Mouse (Mus musculus): Measurements from ENCODE around the gene Wnt6.

The Wnt6 gene

DNA sequence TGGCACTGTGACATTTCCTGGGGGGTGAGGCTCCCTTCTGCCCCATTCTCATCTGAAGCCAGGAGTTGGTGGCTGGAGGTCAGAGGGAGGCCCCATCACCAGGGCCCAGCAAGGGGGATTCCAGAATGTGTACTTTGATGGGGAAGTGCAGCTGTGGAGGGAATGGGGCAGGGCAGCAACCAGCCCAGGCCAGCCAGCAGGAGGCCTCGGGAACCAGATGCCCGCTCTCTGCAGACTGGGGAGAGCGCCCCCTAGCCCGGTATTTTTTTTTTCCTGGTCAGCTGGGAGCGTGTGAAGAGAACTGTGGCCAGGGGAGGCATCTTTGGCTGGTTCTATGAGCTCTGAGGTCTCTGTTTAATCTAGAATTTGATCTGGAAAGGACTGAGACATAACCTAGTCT, 4.1 kb downstream of the Wnt6 start:
- DNase-seq (ENCODE audit: low read depth) = no peak

GRCm38 (mm10) chr1:74778934-74779486, 7.3 kb downstream of the Wnt6 start:
- no peak for DNase-seq (ENCODE audit: low read depth)

GRCm38 (mm10) chr1:74782045-74782444, 10.4 kb downstream of the Wnt6 start:
- no peak for DNase-seq (ENCODE audit: low read depth)

DNA sequence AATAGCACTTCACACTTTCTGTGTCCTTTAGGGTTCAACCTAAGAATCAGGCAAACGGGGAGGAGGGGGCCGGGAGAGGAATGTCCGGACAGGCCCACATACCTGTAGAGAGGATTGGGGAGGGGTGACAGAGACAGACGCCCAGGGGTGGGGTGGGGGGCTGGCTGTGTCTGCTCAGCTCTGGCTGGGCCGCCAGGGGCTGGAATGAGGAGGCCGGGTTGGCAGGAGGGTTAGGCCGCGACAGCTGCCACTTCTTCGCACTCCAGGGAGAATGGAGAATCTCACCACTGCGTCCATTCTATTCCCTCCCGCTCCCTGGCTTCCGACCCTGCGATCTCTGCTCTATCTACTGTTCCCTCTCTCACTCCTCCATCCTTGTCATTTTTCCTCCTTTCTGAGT, 11.9 kb downstream of the Wnt6 start:
- DNase-seq (ENCODE audit: low read depth) = no peak

DNA sequence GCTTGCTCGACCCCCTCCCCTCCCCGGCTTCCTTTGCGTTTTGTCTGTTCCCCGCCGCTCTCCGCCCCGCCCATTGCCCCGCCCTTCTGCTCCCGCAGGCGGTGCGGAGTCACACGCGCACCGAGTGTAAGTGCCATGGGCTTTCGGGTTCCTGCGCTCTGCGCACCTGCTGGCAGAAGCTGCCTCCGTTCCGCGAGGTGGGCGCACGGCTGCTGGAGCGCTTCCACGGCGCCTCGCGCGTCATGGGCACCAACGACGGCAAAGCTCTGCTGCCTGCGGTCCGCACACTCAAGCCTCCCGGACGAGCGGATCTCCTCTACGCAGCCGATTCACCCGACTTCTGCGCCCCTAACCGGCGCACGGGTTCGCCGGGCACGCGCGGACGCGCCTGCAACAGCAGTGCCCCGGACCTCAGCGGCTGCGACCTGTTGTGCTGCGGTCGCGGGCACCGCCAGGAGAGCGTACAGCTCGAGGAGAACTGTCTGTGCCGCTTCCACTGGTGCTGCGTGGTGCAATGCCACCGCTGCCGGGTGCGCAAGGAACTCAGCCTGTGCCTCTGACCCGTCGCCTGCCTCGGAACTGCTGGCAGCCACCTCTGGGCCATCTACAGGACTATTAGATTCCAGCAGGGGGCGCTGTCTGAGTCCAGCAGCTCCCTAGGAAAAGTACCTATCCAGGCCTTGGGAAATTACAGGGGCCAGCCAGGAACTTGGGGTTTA, 12.5 kb downstream of the Wnt6 start:
- no peak for DNase-seq (ENCODE audit: low read depth)

GRCm38 (mm10) chr1:74787846-74788245, 16.2 kb downstream of the Wnt6 start:
- peak; percentile 42 for DNase-seq (ENCODE audit: low read depth)

GRCm38 (mm10) chr1:74788603-74789176, 17.0 kb downstream of the Wnt6 start:
- DNase-seq (ENCODE audit: low read depth) = no peak

- no peak for DNase-seq (ENCODE audit: low read depth)
Observed at GRCm38 (mm10) chr1:74790095-74790494, 18.4 kb downstream of the Wnt6 start.

DNA sequence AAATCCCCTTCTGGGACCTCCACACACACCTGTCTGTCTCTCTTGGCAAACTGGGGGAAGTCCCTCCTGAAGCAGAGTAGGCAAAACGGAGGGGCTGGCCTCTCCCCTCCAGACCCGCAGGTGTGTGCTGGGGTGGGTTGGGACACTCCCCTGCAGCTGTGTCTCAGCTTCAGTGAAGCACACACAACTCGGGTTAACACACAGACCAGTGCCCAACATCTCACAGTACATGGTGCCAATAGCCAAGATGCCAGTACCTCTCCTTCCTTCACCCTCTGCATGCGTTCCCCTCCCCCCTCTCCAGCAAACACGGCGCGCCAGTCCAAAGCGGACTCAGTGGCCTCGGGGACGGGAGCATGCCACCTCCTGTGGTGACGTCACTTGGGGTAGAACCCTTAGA, 19.6 kb downstream of the Wnt6 start, which contains the start of gene Wnt10a:
Gene Wnt10a, plus strand, starts transcription at position 268 of the 400 bp plus-strand sequence.
- DNase-seq (ENCODE audit: low read depth) = no peak

DNA sequence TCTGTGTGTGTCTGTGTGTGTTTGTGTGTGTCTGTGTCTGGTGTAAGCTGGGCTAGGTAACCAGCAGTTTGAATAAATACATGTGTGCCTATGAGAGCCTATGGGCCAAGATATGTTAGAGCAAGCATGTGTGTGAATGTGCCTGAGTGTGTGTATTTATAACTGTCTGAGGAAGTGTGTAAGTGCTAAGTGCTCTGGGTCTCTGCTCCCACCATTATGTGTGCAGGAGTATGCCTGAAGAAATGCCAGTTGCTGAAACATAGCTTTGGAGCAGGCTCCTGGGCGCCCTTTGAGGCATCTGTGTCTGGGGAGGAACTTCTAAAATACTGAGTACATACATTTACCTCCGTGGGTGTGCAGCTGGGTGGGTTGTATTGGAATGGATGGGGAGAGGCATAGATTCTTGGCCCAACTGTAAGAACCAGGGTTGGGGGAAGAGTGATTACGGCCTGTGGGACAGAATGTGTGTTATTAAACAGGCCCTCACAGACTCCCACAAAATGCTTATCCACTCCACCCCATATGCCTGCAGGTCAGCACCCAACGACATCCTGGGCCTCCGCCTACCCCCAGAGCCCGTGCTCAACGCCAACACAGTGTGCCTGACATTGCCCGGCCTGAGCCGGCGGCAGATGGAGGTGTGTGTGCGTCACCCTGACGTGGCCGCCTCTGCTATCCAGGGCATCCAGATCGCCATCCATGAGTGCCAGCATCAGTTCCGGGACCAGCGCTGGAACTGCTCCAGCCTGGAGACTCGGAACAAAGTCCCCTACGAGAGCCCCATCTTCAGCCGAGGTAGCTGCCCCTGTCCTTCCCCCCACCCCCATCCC, 21.4 kb downstream of the Wnt6 start:
- DNase-seq (ENCODE audit: low read depth) = no peak

DNA sequence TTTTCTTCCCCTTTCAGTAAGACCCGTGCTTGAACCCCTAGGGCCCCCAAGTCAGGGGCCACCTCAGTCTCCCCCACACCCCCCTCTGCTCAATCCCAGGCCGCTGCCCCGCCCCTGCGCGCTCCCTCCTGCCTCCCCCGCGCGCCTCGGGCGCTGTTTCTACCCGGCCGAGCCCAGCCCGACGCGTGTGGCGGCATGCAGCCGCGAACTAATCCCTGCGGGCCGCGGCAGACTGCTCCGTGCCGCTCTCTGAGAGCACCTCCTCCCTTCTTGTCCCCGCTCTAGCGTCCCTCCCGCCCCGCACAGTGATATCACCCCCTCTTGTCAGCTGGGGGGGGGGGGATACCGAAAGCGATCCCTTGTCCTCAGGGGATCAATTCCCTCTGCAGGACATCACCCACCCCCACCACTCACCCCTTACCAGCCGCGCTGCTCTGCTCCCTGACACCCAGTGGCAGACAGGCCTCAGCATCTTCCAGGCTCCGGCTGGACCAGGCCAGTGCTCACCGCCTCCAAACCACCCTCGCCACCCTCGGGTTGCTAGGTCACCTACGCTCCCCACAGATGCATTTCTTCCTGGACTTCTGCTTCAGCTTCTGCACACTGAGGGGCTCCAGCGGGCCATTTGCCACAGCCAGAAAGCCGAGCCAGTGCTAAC, 22.9 kb downstream of the Wnt6 start:
- no peak for DNase-seq (ENCODE audit: low read depth)

DNA sequence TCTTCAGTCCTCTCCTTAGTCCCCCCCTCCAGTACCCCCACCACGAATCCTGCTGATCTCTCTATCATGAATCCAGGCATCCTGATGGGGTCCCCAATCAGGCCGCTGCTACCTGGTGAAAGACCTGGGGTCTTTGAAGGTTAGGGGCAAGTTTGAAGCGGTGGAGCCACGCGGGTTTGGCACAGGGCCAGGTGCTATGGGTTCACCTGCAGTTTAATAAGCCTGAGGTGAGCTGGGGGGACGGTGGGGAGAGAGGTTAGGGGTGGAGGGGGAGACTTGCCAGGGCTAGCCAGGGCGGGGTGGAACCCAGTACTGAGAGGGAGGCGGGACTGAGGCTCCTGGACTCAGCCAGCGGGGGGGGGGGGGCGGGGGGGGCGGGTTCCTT, 23.4 kb downstream of the Wnt6 start:
- DNase-seq (ENCODE audit: low read depth) = no peak

- DNase-seq (ENCODE audit: low read depth) = no peak
Observed at GRCm38 (mm10) chr1:74797459-74797858, 25.8 kb downstream of the Wnt6 start.

GRCm38 (mm10) chr1:74800424-74800888, 28.8 kb downstream of the Wnt6 start:
- no peak for DNase-seq (ENCODE audit: low read depth)

DNA sequence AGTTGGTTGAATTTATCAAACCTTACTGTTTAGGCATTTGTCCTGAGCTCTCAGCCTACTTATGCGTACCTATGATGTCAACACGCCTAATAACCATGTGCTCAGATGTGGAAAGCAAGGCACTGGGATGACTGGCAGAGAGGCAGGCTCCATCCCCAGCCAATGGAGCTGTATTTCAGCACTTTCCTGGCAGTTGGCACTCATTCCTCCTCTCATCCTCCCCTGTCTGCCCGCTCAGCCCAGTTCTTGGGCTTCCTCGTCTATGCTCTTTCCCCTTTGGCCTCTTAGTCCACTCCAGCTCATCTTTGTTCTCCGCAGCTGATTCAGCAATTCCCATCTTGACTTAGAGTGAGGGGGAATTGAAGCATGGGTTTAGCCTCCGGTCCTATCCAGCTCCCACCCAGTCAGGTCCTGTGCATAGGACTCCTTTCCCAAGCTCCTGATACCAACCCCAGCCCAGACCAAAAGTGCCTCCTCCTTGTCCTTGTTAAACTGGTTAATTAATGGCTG, 30.0 kb downstream of the Wnt6 start:
- DNase-seq (ENCODE audit: low read depth) = no peak

GRCm38 (mm10) chr1:74802795-74803656, 31.3 kb downstream of the Wnt6 start:
- no peak for DNase-seq (ENCODE audit: low read depth)

DNA sequence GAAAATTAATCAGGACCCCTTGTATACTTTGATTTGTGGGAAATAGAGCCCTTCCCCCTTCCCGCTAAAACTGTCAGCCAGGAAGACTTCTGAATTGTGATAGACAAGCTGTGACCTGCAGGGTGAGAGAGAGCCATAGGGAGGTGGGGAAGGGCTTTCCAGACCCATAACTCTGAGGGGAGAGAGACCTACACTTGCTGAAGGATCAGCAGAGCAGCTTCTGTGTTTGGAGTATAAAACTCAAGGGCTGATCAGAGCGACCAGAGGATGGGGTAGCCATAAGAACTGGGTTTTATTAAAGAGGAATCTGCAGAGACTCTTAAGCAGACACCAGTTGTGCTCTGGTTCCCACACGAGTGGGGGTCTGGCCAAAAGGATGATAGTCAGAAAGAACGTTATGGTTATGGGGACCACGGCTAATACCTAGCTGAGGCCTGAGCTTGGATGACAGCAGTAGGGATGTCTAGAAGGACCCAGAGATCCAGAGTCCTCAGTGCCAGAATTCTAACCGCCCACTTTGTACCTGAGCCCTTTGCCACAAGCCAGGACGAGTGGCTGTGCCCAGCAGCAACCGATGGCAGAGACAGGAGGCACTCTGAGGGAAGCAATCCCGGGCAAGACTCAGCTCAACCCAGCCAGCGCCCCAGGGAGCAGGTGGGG, 32.6 kb downstream of the Wnt6 start:
- DNase-seq (ENCODE audit: low read depth) = no peak

DNA sequence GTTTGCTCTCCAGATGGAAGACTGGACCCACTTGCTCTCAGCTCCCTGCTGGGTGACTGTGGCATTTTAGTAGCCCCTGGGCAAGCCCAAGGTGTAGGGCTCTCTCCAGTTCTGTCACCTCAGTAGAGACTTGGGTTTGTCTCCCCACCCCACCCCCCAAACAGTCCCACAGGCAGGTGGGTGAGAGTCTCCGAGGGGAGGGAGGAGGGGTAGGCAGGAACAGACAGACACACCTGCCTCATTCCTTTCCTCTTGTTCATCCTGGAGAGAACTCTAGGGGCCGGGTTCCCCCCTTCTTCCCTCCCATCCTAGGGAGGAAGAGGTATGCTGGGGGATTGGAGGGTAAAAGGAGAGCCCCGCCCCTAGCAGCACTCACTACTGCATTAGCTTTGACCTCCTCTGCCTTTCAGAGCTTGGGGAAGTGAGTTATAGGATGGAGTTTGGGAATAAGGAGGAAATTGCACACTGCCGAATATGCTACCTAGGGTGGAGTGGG, 33.7 kb downstream of the Wnt6 start:
- DNase-seq (ENCODE audit: low read depth) = no peak

DNA sequence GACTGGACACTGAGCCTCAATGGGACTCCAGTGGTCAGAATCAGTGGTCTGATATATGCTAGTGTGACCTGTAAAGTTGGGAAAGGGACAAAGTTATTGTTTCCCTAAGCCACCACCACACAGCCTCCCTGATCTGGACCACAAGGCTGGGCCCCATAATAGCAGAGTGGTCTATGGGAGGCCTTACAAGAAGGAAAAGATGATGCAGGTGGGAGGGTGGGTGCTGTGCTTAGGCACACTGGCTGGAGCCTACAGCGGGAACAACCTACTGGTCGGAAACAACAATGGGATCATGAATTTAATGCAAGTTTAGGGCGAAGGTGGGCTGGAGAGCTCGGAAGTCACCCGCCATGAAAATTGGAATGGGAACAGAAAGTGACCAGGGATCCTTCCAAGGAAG, 34.2 kb downstream of the Wnt6 start:
- no peak for DNase-seq (ENCODE audit: low read depth)

Measured in fibroblast of lung, adult 2 months (primary cell).